13 mouse cellular contexts compared by ENCODE assay signal in genomic region chr9:70269349-70269748, GRCm38 (mm10).
DNase-seq lines count a peak whose midpoint lies in the region; ATAC-seq lines count a peak whose summit lies in the region.
"Had no signal": no experiment of that assay in that cellular context is flagged by ENCODE, and none has a peak within 500 bp of the region (broad histone marks: within the 10 kb centered on the region; RNA-seq: fewer than 3 reads in every experiment).

No protein-coding gene starts in this region.

- whole genome bisulfite sequencing in heart, embryonic 11.5 days (ENCODE audit: insufficient replicate concordance): 69% methylated on average over 10 of the region's 10 CpGs
- WGBS in midbrain, embryonic 10.5 days: 65% methylated on average over 10 of the region's 10 CpGs
- 43% methylated on average over 10 of the region's 10 CpGs for WGBS in midbrain, embryonic 16.5 days
- 28% methylated on average over 10 of the region's 10 CpGs for WGBS in hindbrain, embryonic 15.5 days
- WGBS in stomach, embryonic 15.5 days: 69% methylated on average over 10 of the region's 10 CpGs

- ATAC-seq in heart, embryonic 11.5 days (replicated peaks; ENCODE audit: insufficient number of reproducible peaks, low FRiP score, low TSS enrichment): no peak
- no peak for ATAC-seq in midbrain, embryonic 16.5 days
- ATAC-seq in hindbrain, embryonic 15.5 days (ENCODE audit: low FRiP score, low read depth): no peak
- no peak; the same call in 1 of the 2 replicates for ATAC-seq in stomach, embryonic 15.5 days (ENCODE audit: insufficient read depth, low FRiP score, low read depth)
- ATAC-seq in megakaryocyte, adult 5-6 weeks (ENCODE audit: poor library complexity, severe bottlenecking): no peak

- peak overlapping the region; percentile 35; the same call in 1 of the 2 replicates for H3K27ac ChIP-seq in heart, embryonic 11.5 days (ENCODE audit: low read depth, low read length)
- H3K27ac ChIP-seq in midbrain, embryonic 10.5 days (replicated peaks): peak overlapping the region; percentile 57
- no peak overlapping the region for H3K27ac ChIP-seq in midbrain, embryonic 16.5 days (ENCODE audit: low read length)
- peak overlapping the region; percentile 43; the same call in 1 of the 2 replicates for H3K27ac ChIP-seq in hindbrain, embryonic 15.5 days (replicated peaks)
- H3K27ac ChIP-seq in stomach, embryonic 15.5 days: peak overlapping the region; percentile 64
- H3K27ac ChIP-seq: kidney, postnatal 0 days; liver, embryonic 13.5 days; neural tube, embryonic 12.5 days had no signal

- H3K9ac ChIP-seq in heart, embryonic 11.5 days (ENCODE audit: low read depth, low read length): no peak overlapping the region
- H3K9ac ChIP-seq in midbrain, embryonic 16.5 days (ENCODE audit: low read depth, low read length): no peak overlapping the region
- no peak overlapping the region for H3K9ac ChIP-seq in hindbrain, embryonic 15.5 days
- H3K9ac ChIP-seq in stomach, embryonic 15.5 days: no peak overlapping the region
- H3K9ac ChIP-seq: liver, embryonic 13.5 days; neural tube, embryonic 12.5 days had no signal

- no peaks in the 10 kb centered on the region for H3K36me3 ChIP-seq in heart, embryonic 11.5 days (ENCODE audit: control insufficient read depth, insufficient read depth, low read length)
- no peaks in the 10 kb centered on the region for H3K36me3 ChIP-seq in midbrain, embryonic 10.5 days
- H3K36me3 ChIP-seq in midbrain, embryonic 16.5 days (ENCODE audit: control insufficient read depth, insufficient read depth, low read length): no peaks in the 10 kb centered on the region
- no peaks in the 10 kb centered on the region for H3K36me3 ChIP-seq in hindbrain, embryonic 15.5 days
- H3K36me3 ChIP-seq in stomach, embryonic 15.5 days: no peaks in the 10 kb centered on the region
- H3K36me3 ChIP-seq: liver, embryonic 13.5 days; neural tube, embryonic 12.5 days had no signal

- DNase-seq in heart, postnatal 14 days: no peak
- DNase-seq in midbrain, embryonic 10.5 days (ENCODE audit: low spot score): no peak
- no peak for DNase-seq in cerebellum, postnatal 36 days
- DNase-seq: adrenal gland, postnatal 10 days; liver, embryonic 13.5 days; spleen, adult 18-20 months had no signal

- no peak overlapping the region for H3K4me2 ChIP-seq in heart, embryonic 11.5 days
- H3K4me2 ChIP-seq in midbrain, embryonic 16.5 days (ENCODE audit: low read length): no peak overlapping the region
- H3K4me2 ChIP-seq in hindbrain, embryonic 15.5 days: no peak overlapping the region
- H3K4me2 ChIP-seq in stomach, embryonic 15.5 days: no peak overlapping the region
- H3K4me2 ChIP-seq: liver, embryonic 13.5 days; neural tube, embryonic 12.5 days had no signal

- H3K4me3 ChIP-seq in heart, embryonic 11.5 days (ENCODE audit: low read depth, low read length): no peak overlapping the region
- no peak overlapping the region for H3K4me3 ChIP-seq in midbrain, embryonic 10.5 days
- no peak overlapping the region for H3K4me3 ChIP-seq in midbrain, embryonic 16.5 days (ENCODE audit: low read depth, low read length)
- no peak overlapping the region for H3K4me3 ChIP-seq in hindbrain, embryonic 15.5 days
- no peak overlapping the region for H3K4me3 ChIP-seq in stomach, embryonic 15.5 days (replicated peaks)
- H3K4me3 ChIP-seq: liver, embryonic 13.5 days; neural tube, embryonic 12.5 days had no signal

- H3K4me1 ChIP-seq in heart, embryonic 11.5 days (ENCODE audit: control insufficient read depth, insufficient read depth, low read length): 0 out of 2 replicates have a peak, but pooled peaks cover 3% of the 10 kb centered on the region
- H3K4me1 ChIP-seq in midbrain, embryonic 10.5 days: peaks cover 11% of the 10 kb centered on the region
- no peaks in the 10 kb centered on the region for H3K4me1 ChIP-seq in midbrain, embryonic 16.5 days (ENCODE audit: control insufficient read depth, insufficient read depth, low read length)
- H3K4me1 ChIP-seq in hindbrain, embryonic 15.5 days (replicated peaks): no peaks in the 10 kb centered on the region
- H3K4me1 ChIP-seq in stomach, embryonic 15.5 days: no peaks in the 10 kb centered on the region; the same call in 1 of the 2 replicates
- H3K4me1 ChIP-seq: liver, embryonic 13.5 days had no signal

- H3K27me3 ChIP-seq in heart, embryonic 11.5 days (ENCODE audit: control insufficient read depth, insufficient read depth, low read length): no peaks in the 10 kb centered on the region
- H3K27me3 ChIP-seq in midbrain, embryonic 10.5 days (ENCODE audit: low read depth, poor library complexity, severe bottlenecking): no peaks in the 10 kb centered on the region
- no peaks in the 10 kb centered on the region for H3K27me3 ChIP-seq in midbrain, embryonic 16.5 days (ENCODE audit: control insufficient read depth, insufficient read depth, low read depth, low read length)
- no peaks in the 10 kb centered on the region for H3K27me3 ChIP-seq in hindbrain, embryonic 15.5 days
- no peaks in the 10 kb centered on the region for H3K27me3 ChIP-seq in stomach, embryonic 15.5 days (replicated peaks)
- H3K27me3 ChIP-seq: liver, embryonic 13.5 days; neural tube, embryonic 12.5 days had no signal

- intact Hi-C loops in heart, postnatal 14 days (cut with DNase I): no loop called here

- no peaks in the 10 kb centered on the region for H3K9me3 ChIP-seq in heart, embryonic 11.5 days (replicated peaks; ENCODE audit: control insufficient read depth, low read length)
- no peaks in the 10 kb centered on the region for H3K9me3 ChIP-seq in midbrain, embryonic 10.5 days (replicated peaks)
- H3K9me3 ChIP-seq in midbrain, embryonic 16.5 days (replicated peaks; ENCODE audit: control insufficient read depth, low read length, poor library complexity, severe bottlenecking): no peaks in the 10 kb centered on the region
- no peaks in the 10 kb centered on the region for H3K9me3 ChIP-seq in hindbrain, embryonic 15.5 days
- H3K9me3 ChIP-seq in stomach, embryonic 15.5 days: no peaks in the 10 kb centered on the region
- H3K9me3 ChIP-seq: liver, embryonic 13.5 days; neural tube, embryonic 12.5 days had no signal
